8 mouse cellular contexts compared by ENCODE assay signal in the genomic region with DNA sequence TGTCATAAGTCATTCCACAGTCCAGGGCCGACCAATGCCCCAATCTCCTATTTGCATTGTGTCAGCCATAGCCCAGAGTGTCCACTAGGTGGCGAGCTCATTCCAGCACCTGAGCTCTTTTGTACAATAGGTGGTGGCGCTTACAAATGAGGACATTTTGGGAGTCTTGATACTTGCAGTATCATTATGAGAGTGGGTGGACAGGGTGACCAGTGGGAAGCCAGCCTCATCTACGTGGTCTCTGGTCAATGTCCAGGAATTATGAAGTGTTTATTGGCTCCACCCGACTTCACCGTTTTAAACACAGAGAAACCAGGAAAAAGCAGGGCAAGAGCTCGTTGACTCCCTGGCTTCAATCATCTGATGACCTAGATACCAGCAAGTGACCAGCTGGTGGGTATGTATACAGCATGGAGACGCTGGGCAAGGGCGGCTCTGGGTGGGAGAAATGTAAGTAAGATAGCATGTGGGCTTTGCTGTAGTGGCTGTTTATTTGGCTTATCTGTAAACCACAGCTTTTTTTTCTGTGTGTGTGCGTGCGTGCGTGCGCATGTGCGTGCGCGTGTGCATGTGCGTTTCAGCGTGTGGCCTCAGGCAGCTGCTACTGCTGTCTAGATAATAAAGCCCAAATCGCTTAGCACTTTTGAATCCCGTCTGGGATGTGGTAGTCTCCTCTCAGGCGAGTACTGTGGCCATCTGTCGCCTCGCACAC. TPM values are rescaled to one million over a fixed set of nuclear protein-coding genes. Genes with fewer than 3 reads are reported as not detected.
DNase-seq lines count a peak whose midpoint lies in the region; ATAC-seq and TF ChIP-seq lines count a peak whose summit lies in the region.

A gene (plus strand): TSS at position 137 of the 712 bp plus-strand sequence.

- no peak within 1 kb of the TSS for H3K4me3 ChIP-seq in forebrain, embryonic 13.5 days
- H3K4me3 ChIP-seq in hindbrain, postnatal 0 days (ENCODE audit: low read length): peak within 1 kb of the TSS; percentile 12; the same call in 1 of the 2 replicates
- H3K4me3 ChIP-seq in limb, embryonic 10.5 days: no peak within 1 kb of the TSS
- no peak within 1 kb of the TSS for H3K4me3 ChIP-seq in midbrain, embryonic 12.5 days

- ATAC-seq in cerebellum, adult (ENCODE audit: insufficient number of reproducible peaks, low FRiP score, low TSS enrichment): peak; percentile 92
- peak; percentile 70 for ATAC-seq in forebrain, embryonic 13.5 days
- peak; percentile 91 for ATAC-seq in hindbrain, postnatal 0 days
- peak; percentile 60; the same call in 1 of the 2 replicates for ATAC-seq in midbrain, embryonic 12.5 days (ENCODE audit: low FRiP score, low read depth)

- 69% methylated on average over 23 of the region's 23 CpGs for WGBS in forebrain, embryonic 13.5 days
- 55% methylated on average over 23 of the region's 23 CpGs for WGBS in hindbrain, postnatal 0 days
- WGBS in limb, embryonic 10.5 days: 70% methylated on average over 23 of the region's 23 CpGs
- 72% methylated on average over 23 of the region's 23 CpGs for WGBS in midbrain, embryonic 12.5 days

- no peak within 1 kb of the TSS for H3K9ac ChIP-seq in forebrain, embryonic 13.5 days
- no peak within 1 kb of the TSS for H3K9ac ChIP-seq in hindbrain, postnatal 0 days (replicated peaks; ENCODE audit: low read length)
- H3K9ac ChIP-seq in midbrain, embryonic 12.5 days (replicated peaks): no peak within 1 kb of the TSS

- no peaks in the 10 kb centered on the region for H3K36me3 ChIP-seq in forebrain, embryonic 13.5 days (ENCODE audit: poor library complexity, severe bottlenecking)
- H3K36me3 ChIP-seq in hindbrain, postnatal 0 days (ENCODE audit: insufficient read depth, low read length): no peaks in the 10 kb centered on the region
- H3K36me3 ChIP-seq in limb, embryonic 10.5 days: no peaks in the 10 kb centered on the region
- H3K36me3 ChIP-seq in midbrain, embryonic 12.5 days: no peaks in the 10 kb centered on the region

- intact Hi-C loops in heart, postnatal 25 days (cut with DNase I): loop anchor here (5.0 kb wide), 1 partner anchor 1608 kb away; no protein-coding TSS in a partner anchor

- H3K27ac ChIP-seq in forebrain, embryonic 13.5 days: no peak within 1 kb of the TSS
- H3K27ac ChIP-seq in hindbrain, postnatal 0 days: peak within 1 kb of the TSS; percentile 65
- H3K27ac ChIP-seq in limb, embryonic 10.5 days: no peak within 1 kb of the TSS
- no peak within 1 kb of the TSS for H3K27ac ChIP-seq in midbrain, embryonic 12.5 days (replicated peaks)

- peak within 1 kb of the TSS; percentile 9; the same call in 1 of the 2 replicates for H3K4me2 ChIP-seq in forebrain, embryonic 13.5 days
- peak within 1 kb of the TSS; percentile 38 for H3K4me2 ChIP-seq in hindbrain, postnatal 0 days (ENCODE audit: low read depth, low read length)
- no peak within 1 kb of the TSS for H3K4me2 ChIP-seq in midbrain, embryonic 12.5 days (replicated peaks)

- 0 out of 2 replicates have a peak, but pooled peaks cover 4% of the 10 kb centered on the region for H3K27me3 ChIP-seq in forebrain, embryonic 13.5 days
- no peaks in the 10 kb centered on the region for H3K27me3 ChIP-seq in hindbrain, postnatal 0 days (ENCODE audit: insufficient read depth, low read length)
- no peaks in the 10 kb centered on the region for H3K27me3 ChIP-seq in limb, embryonic 10.5 days (ENCODE audit: low read depth, poor library complexity, severe bottlenecking)
- no peaks in the 10 kb centered on the region for H3K27me3 ChIP-seq in midbrain, embryonic 12.5 days

- no peaks in the 10 kb centered on the region for H3K4me1 ChIP-seq in forebrain, embryonic 13.5 days
- no peaks in the 10 kb centered on the region for H3K4me1 ChIP-seq in hindbrain, postnatal 0 days (ENCODE audit: insufficient read depth, low read length)
- H3K4me1 ChIP-seq in limb, embryonic 10.5 days: no peaks in the 10 kb centered on the region
- no peaks in the 10 kb centered on the region for H3K4me1 ChIP-seq in midbrain, embryonic 12.5 days

- 0 out of 2 replicates have a peak, but pooled peaks cover 3% of the 10 kb centered on the region for H3K9me3 ChIP-seq in forebrain, embryonic 13.5 days (replicated peaks)
- H3K9me3 ChIP-seq in hindbrain, postnatal 0 days (ENCODE audit: low read length): no peaks in the 10 kb centered on the region
- H3K9me3 ChIP-seq in limb, embryonic 10.5 days (replicated peaks): no peaks in the 10 kb centered on the region
- no peaks in the 10 kb centered on the region for H3K9me3 ChIP-seq in midbrain, embryonic 12.5 days

- peak; percentile 88 for DNase-seq in heart, adult 11 months
- no peak for DNase-seq in heart, postnatal 25 days (ENCODE audit: low spot score)
- peak; percentile 88 for DNase-seq in hindbrain, postnatal 0 days (ENCODE audit: low spot score)
- DNase-seq in limb, embryonic 10.5 days (ENCODE audit: low spot score): peak; percentile 83
- DNase-seq in spleen, postnatal 10 days (ENCODE audit: low spot score in 2 of 2): peak; percentile 44 to 74

- peak; percentile 97 for TF ChIP-seq CTCF in hindbrain, postnatal 0 days (IDR thresholded peaks at IDR 0.05; ENCODE audit: low read depth)

RNA-seq across cellular contexts. Expression of the gene that starts here (rescaled TPM):
- under 1 TPM; 0.14 to 0.16 TPM for total RNA-seq in heart, postnatal 25 days (2021)
- polyA plus RNA-seq in forebrain, embryonic 13.5 days (2015; fragmentation: Nextera tagmentation; extraction: Ambion mirVana): 0.53 and 1.3 TPM in 2 replicates
- 3.4 and 4.4 TPM in 2 replicates for total RNA-seq in hindbrain, postnatal 0 days (2014; rRNA removed)
- 5.8 and 6.6 TPM in 2 replicates for polyA plus RNA-seq in hindbrain, postnatal 0 days (2015; fragmentation: Nextera tagmentation; extraction: Ambion mirVana)
- polyA plus RNA-seq in limb, embryonic 10.5 days (2016; fragmentation: Nextera tagmentation; extraction: Ambion mirVana): 0.05 and 0.06 TPM in 2 replicates
- 0.21 and 0.23 TPM in 2 replicates for polyA plus RNA-seq in midbrain, embryonic 12.5 days (2016; fragmentation: Nextera tagmentation; extraction: Ambion mirVana)

Comparison
In these comparisons a context has a peak if more than half of its experiments do, and no peak if none do; other contexts are left out.
1. Peak in DNase-seq in limb, embryonic 10.5 days; RNA of the gene not detected or under 1 TPM.
2. Peak in ATAC-seq in midbrain, embryonic 12.5 days; RNA of the gene not detected or under 1 TPM.